Mouse (Mus musculus): Measurements from ENCODE around the gene Oit1.

The Oit1 gene

GRCm38 (mm10) chr14:8305014-8305413, 73.5 kb downstream of the Oit1 start:
- in situ Hi-C loops (cut with MboI; ENCODE audit: low sequenced_read_pairs) = no loop called here

- in situ Hi-C loops (cut with MboI; ENCODE audit: low sequenced_read_pairs) = no loop called here
Observed at GRCm38 (mm10) chr14:8304082-8304481, 74.5 kb downstream of the Oit1 start.

- in situ Hi-C loops (cut with MboI; ENCODE audit: low sequenced_read_pairs) = no loop called here
Observed at GRCm38 (mm10) chr14:8302687-8303086, 75.9 kb downstream of the Oit1 start.

- in situ Hi-C loops (cut with MboI; ENCODE audit: low sequenced_read_pairs) = no loop called here
Observed at GRCm38 (mm10) chr14:8300281-8300680, 78.3 kb downstream of the Oit1 start.
